Mouse (Mus musculus) adrenal gland, adult 2 months (tissue): ENCODE data around the gene Olfr1446. TPM values are rescaled to one million over a fixed set of nuclear protein-coding genes. Genes with fewer than 3 reads are reported as not detected.

ENCODE experiments used
- DNase-seq: peaks from one replicate; pipeline ENCODE4 v3.0.0; 2021
- long read RNA-seq: library from polyadenylated mRNA; stranded (forward); transcript quantifications from one replicate; pipeline ENCODE4 v2.0.0, GENCODE M21; 2021
- polyA plus RNA-seq: library from polyadenylated mRNA; depleted of rRNA; stranded (reverse); fragments of >200 nt; gene quantifications from 2 replicates; pipeline ENCODE4 v1.2.3, GENCODE M21; 2012; rRNA removed
- total RNA-seq, 2 experiments: library from RNA; stranded (reverse); gene quantifications; 2 replicates each; pipeline ENCODE4 v1.2.3; 2021

Gene Olfr1446
- total RNA-seq (not detected), polyA plus RNA-seq (not detected in 2 replicates)
- long read RNA-seq: 0 reads

GRCm38 (mm10) chr19:12893424-12893823 is at the start of gene Olfr1446:
TSS of gene Olfr1446 (minus strand) at chr19:12893524.
- DNase-seq: no peak

- no peak for DNase-seq
Observed at GRCm38 (mm10) chr19:12930540-12930939, 37.2 kb upstream of the Olfr1446 start, which contains the start of gene Olfr1449. TSS of gene Olfr1449 (plus strand) at chr19:12930840.

- DNase-seq: no peak
Observed at GRCm38 (mm10) chr19:12924319-12924718, 31.0 kb upstream of the Olfr1446 start, which contains the start of gene Olfr1448. TSS of gene Olfr1448 (minus strand) at chr19:12924419.

GRCm38 (mm10) chr19:12903643-12904042 is 10.3 kb upstream of the Olfr1446 start, which contains the start of gene Olfr1447:
TSS of gene Olfr1447 (minus strand) at chr19:12903743.
- DNase-seq: no peak

- no peak for DNase-seq
Observed at GRCm38 (mm10) chr19:12883555-12883954, 9.8 kb downstream of the Olfr1446 start, which contains the start of gene Olfr1445. TSS of gene Olfr1445 (plus strand) at chr19:12883855.

GRCm38 (mm10) chr19:12856983-12857382 is 36.3 kb downstream of the Olfr1446 start, which contains the start of gene Olfr1444:
TSS of gene Olfr1444 (plus strand) at chr19:12857283.
- DNase-seq: no peak

GRCm38 (mm10) chr19:12846382-12846781 is 46.9 kb downstream of the Olfr1446 start, which contains the start of gene Gm5244:
TSS of gene Gm5244 (plus strand) at chr19:12846682.
- no peak for DNase-seq

GRCm38 (mm10) chr19:12838507-12838906 is 54.8 kb downstream of the Olfr1446 start:
- no peak for DNase-seq

Other genes starting within 250 kb of the Olfr1446 start
- gene Olfr1442, start 223.1 kb downstream of the Olfr1446 start, total RNA-seq: not detected
- gene Olfr1442, start 223.1 kb downstream of the Olfr1446 start, polyA plus RNA-seq: not detected in 2 replicates
- gene Olfr1443, start 215.4 kb downstream of the Olfr1446 start, total RNA-seq: not detected
- not detected in 2 replicates for gene Olfr1443, start 215.4 kb downstream of the Olfr1446 start, polyA plus RNA-seq
- under 1 TPM; 0.23 to 0.45 TPM for gene Keg1, start 197.7 kb downstream of the Olfr1446 start, total RNA-seq
- gene Keg1, start 197.7 kb downstream of the Olfr1446 start, polyA plus RNA-seq: not detected in 2 replicates
- 1 to 10 TPM; 2.4 to 2.6 TPM for gene Cntf, start 127.9 kb downstream of the Olfr1446 start, total RNA-seq
- not detected in 2 replicates for gene Cntf, start 127.9 kb downstream of the Olfr1446 start, polyA plus RNA-seq
- 10 to 100 TPM; 75.0 to 81.0 TPM for gene Zfp91, start 97.4 kb downstream of the Olfr1446 start, total RNA-seq
- gene Zfp91, start 97.4 kb downstream of the Olfr1446 start, polyA plus RNA-seq: 11.5 and 13.2 TPM in 2 replicates
- 1 to 10 TPM; 2.2 to 2.6 TPM for gene Lpxn, start 97.3 kb downstream of the Olfr1446 start, total RNA-seq
- gene Lpxn, start 97.3 kb downstream of the Olfr1446 start, polyA plus RNA-seq: 1.3 and 1.9 TPM in 2 replicates
- not detected for gene Gm5244, start 46.8 kb downstream of the Olfr1446 start, total RNA-seq
- not detected in 2 replicates for gene Gm5244, start 46.8 kb downstream of the Olfr1446 start, polyA plus RNA-seq
- gene Olfr1444, start 36.2 kb downstream of the Olfr1446 start, total RNA-seq: not detected
- gene Olfr1444, start 36.2 kb downstream of the Olfr1446 start, polyA plus RNA-seq: not detected in 2 replicates
- gene Olfr1445, start 9.7 kb downstream of the Olfr1446 start, total RNA-seq: not detected
- not detected in 2 replicates for gene Olfr1445, start 9.7 kb downstream of the Olfr1446 start, polyA plus RNA-seq
- gene Olfr1447, start 10.2 kb upstream of the Olfr1446 start, total RNA-seq: not detected
- not detected in 2 replicates for gene Olfr1447, start 10.2 kb upstream of the Olfr1446 start, polyA plus RNA-seq
- not detected for gene Olfr1448, start 30.9 kb upstream of the Olfr1446 start, total RNA-seq
- not detected in 2 replicates for gene Olfr1448, start 30.9 kb upstream of the Olfr1446 start, polyA plus RNA-seq
- gene Olfr1449, start 37.3 kb upstream of the Olfr1446 start, total RNA-seq: not detected
- gene Olfr1449, start 37.3 kb upstream of the Olfr1446 start, polyA plus RNA-seq: not detected in 2 replicates
- not detected for gene Olfr1450, start 56.7 kb upstream of the Olfr1446 start, total RNA-seq
- not detected in 2 replicates for gene Olfr1450, start 56.7 kb upstream of the Olfr1446 start, polyA plus RNA-seq
- gene Olfr1451, start 101.5 kb upstream of the Olfr1446 start, total RNA-seq: not detected
- gene Olfr1451, start 101.5 kb upstream of the Olfr1446 start, polyA plus RNA-seq: not detected in 2 replicates
- not detected for gene Olfr1453, start 134.8 kb upstream of the Olfr1446 start, total RNA-seq
- gene Olfr1453, start 134.8 kb upstream of the Olfr1446 start, polyA plus RNA-seq: not detected in 2 replicates
- gene Olfr1454, start 167.1 kb upstream of the Olfr1446 start, total RNA-seq: not detected
- not detected in 2 replicates for gene Olfr1454, start 167.1 kb upstream of the Olfr1446 start, polyA plus RNA-seq
- gene Olfr1457, start 204.4 kb upstream of the Olfr1446 start, total RNA-seq: not detected
- not detected in 2 replicates for gene Olfr1457, start 204.4 kb upstream of the Olfr1446 start, polyA plus RNA-seq
- gene Olfr1458, start 213.3 kb upstream of the Olfr1446 start, total RNA-seq: not detected
- gene Olfr1458, start 213.3 kb upstream of the Olfr1446 start, polyA plus RNA-seq: not detected in 2 replicates